Mouse (Mus musculus) gastrocnemius, postnatal 25 days (tissue): ENCODE results near the gene 9130230L23Rik. TPM values are rescaled to one million over a fixed set of nuclear protein-coding genes. Genes with fewer than 3 reads are reported as not detected.

Experiments
- DNase-seq: peaks from one replicate; pipeline ENCODE4 v3.0.0; 2022
- long read RNA-seq, 2 experiments: library from polyadenylated mRNA; stranded (forward); transcript quantifications; one replicate each; pipeline ENCODE4 v2.0.0; 2021
- total RNA-seq, 2 experiments: library from RNA; stranded (reverse); gene quantifications; 1 replicate in 1 of 2; 2 replicates in 1 of 2; pipeline ENCODE4 v1.2.3; 2021

The 9130230L23Rik gene
- not detected for total RNA-seq
- long read RNA-seq, experiment 1, partial matches to known transcripts = 0 of 2 reads
- long read RNA-seq, experiment 1, other reads (novel, unspliced or antisense) = 2 of 2 reads
- long read RNA-seq, experiment 2, partial matches to known transcripts = 1 of 2 reads
- long read RNA-seq, experiment 2, other reads (novel, unspliced or antisense) = 1 of 2 reads

GRCm38 (mm10) chr5:66004134-66004925 lies at the start of gene 9130230L23Rik:
Gene 9130230L23Rik, minus strand, starts transcription at chr5:66004285.
- DNase-seq = no peak

- no peak for DNase-seq
These were observed 48.9 kb upstream of the 9130230L23Rik start for GRCm38 (mm10) chr5:66052777-66053548.

GRCm38 (mm10) chr5:66050841-66051240 lies 46.8 kb upstream of the 9130230L23Rik start:
- no peak for DNase-seq

- DNase-seq = no peak
These were observed 42.3 kb upstream of the 9130230L23Rik start for GRCm38 (mm10) chr5:66046356-66046755.

- DNase-seq = no peak
These were observed 39.8 kb upstream of the 9130230L23Rik start for GRCm38 (mm10) chr5:66043897-66044296.

GRCm38 (mm10) chr5:66042651-66043340 lies 38.7 kb upstream of the 9130230L23Rik start:
- no peak for DNase-seq

GRCm38 (mm10) chr5:66040744-66041279 lies 36.7 kb upstream of the 9130230L23Rik start:
- no peak for DNase-seq

GRCm38 (mm10) chr5:66039813-66040212 lies 35.7 kb upstream of the 9130230L23Rik start:
- no peak for DNase-seq

- no peak for DNase-seq
These were observed 33.0 kb upstream of the 9130230L23Rik start for GRCm38 (mm10) chr5:66037066-66037465.

- no peak for DNase-seq
These were observed 32.5 kb upstream of the 9130230L23Rik start for GRCm38 (mm10) chr5:66036440-66037054.

- no peak for DNase-seq
These were observed 30.5 kb upstream of the 9130230L23Rik start for GRCm38 (mm10) chr5:66034375-66035195.

GRCm38 (mm10) chr5:66032826-66033225 lies 28.7 kb upstream of the 9130230L23Rik start:
- DNase-seq = no peak

- no peak for DNase-seq
These were observed 27.6 kb upstream of the 9130230L23Rik start for GRCm38 (mm10) chr5:66031699-66032098.

- no peak for DNase-seq
These were observed 24.1 kb upstream of the 9130230L23Rik start for GRCm38 (mm10) chr5:66028232-66028631.

- DNase-seq = no peak
These were observed 23.1 kb upstream of the 9130230L23Rik start for GRCm38 (mm10) chr5:66027206-66027605.

- DNase-seq = no peak
These were observed 22.7 kb upstream of the 9130230L23Rik start for GRCm38 (mm10) chr5:66026796-66027195.

GRCm38 (mm10) chr5:66015449-66015961 lies 11.4 kb upstream of the 9130230L23Rik start:
- no peak for DNase-seq

- no peak for DNase-seq
These were observed 10.4 kb upstream of the 9130230L23Rik start for GRCm38 (mm10) chr5:66014437-66014836.

GRCm38 (mm10) chr5:66013999-66014398 lies 9.9 kb upstream of the 9130230L23Rik start:
- DNase-seq = no peak

GRCm38 (mm10) chr5:66008245-66008967 lies 4.3 kb upstream of the 9130230L23Rik start:
- DNase-seq = no peak
